Mouse (Mus musculus) left cerebral cortex, postnatal 4 days (tissue): Measurements from ENCODE around the gene Gm8024. TPM values are rescaled to one million over a fixed set of nuclear protein-coding genes. Genes with fewer than 3 reads are reported as not detected.
"Not testable (repeated sequence)": the region's sequence is repeated elsewhere in the genome, so short reads cannot be mapped to it uniquely, and the experiment has no call there.

ENCODE experiments used
- DNase-seq: peaks from one replicate; pipeline ENCODE4 v3.0.0-alpha.2; 2022
- intact Hi-C: fragments of 180-260 bp; cut with DNase I; formaldehyde crosslinking; loops from one replicate; pipeline ENCODE4 v1.15.1; 2025
- total RNA-seq, 2 experiments: library from RNA; stranded (reverse); gene quantifications; 2 replicates each; pipeline ENCODE4 v1.2.3; 2021

The Gm8024 gene
- total RNA-seq, result not detected

GRCm38 (mm10) chr14:42524182-42524581 lies at the start of gene Gm8024:
Gene Gm8024 (minus strand): TSS chr14:42524282.
- DNase-seq, intact Hi-C loops: not testable (repeated sequence)

GRCm38 (mm10) chr14:42543170-42543701 lies 19.2 kb upstream of the Gm8024 start:
- intact Hi-C loops, result not testable (repeated sequence)
- DNase-seq, result peak; percentile 14

GRCm38 (mm10) chr14:42542316-42543169 lies 18.5 kb upstream of the Gm8024 start:
- intact Hi-C loops, DNase-seq: not testable (repeated sequence)

GRCm38 (mm10) chr14:42502249-42502648 lies 21.8 kb downstream of the Gm8024 start, which contains the start of gene Gm8020:
Gene Gm8020 (minus strand): TSS chr14:42502349.
- DNase-seq, intact Hi-C loops: not testable (repeated sequence)

Other genes with a start within 250 kb of the Gm8024 start
- not detected for gene Gm9611, start 226.9 kb downstream of the Gm8024 start, total RNA-seq
- gene Gm7995, start 214.1 kb downstream of the Gm8024 start, total RNA-seq, result not detected
- not detected for gene Gm8005, start 84.6 kb downstream of the Gm8024 start, total RNA-seq
- gene Gm8011, start 60.4 kb downstream of the Gm8024 start, total RNA-seq, result not detected
- not detected for gene Gm8020, start 21.9 kb downstream of the Gm8024 start, total RNA-seq
- not detected for gene Gm17124, start 75.6 kb upstream of the Gm8024 start, total RNA-seq
- gene Gm3633, start 117.6 kb upstream of the Gm8024 start, total RNA-seq, result not detected
- not detected for gene Gm10378, start 131.7 kb upstream of the Gm8024 start, total RNA-seq
- not detected for gene Gm3015, start 244.5 kb upstream of the Gm8024 start, total RNA-seq